Mouse (Mus musculus) right cerebral cortex, postnatal 36 days (tissue): ENCODE measurements around the gene Scube2.

Experiments
- DNase-seq, 2 experiments: peaks; one replicate each; pipeline ENCODE4 v3.0.0; 2022; ENCODE audit warnings: low spot score in 2 of 2, mixed read lengths in 1 of 2

Scube2 gene

DNA sequence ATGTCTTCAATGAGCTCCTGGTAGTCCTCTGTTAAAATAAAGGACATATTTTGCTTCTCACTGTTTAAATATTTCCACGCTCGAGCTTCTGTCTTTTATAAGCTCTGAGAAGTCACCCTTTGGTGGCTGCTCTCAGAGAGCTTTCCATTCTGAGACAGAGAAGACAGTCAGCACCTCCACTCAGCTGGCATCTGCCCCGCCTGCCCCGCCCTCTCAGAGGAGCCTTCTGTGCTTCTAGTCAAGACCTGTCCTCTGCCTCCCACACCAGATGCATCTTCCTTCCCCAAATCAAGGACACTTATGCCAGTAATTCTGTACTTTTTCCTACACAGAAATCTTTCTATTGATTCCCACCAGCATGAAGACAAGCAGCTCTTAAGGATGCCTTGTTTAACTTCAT, 64.9 kb downstream of the Scube2 start:
- DNase-seq = no peak

DNA sequence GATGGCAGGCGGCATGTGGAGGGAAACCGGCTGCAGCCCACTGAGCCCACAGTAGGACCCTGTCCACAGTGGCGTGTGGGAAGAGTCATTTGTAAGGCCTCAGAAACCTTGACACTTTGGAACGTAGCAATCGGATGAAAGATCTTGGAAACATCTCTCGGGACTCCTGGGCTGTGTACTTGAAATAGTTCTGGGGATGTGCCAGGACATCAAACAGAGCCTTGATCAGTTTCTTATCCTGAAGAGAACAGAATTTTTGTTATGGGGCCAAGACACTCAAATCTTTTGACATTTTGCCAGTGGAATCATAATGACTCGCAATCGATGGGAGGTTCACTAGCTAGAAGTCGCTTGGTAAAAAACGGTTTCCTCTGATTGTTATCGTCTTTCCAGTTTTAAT, 66.3 kb downstream of the Scube2 start:
- DNase-seq = no peak

DNA sequence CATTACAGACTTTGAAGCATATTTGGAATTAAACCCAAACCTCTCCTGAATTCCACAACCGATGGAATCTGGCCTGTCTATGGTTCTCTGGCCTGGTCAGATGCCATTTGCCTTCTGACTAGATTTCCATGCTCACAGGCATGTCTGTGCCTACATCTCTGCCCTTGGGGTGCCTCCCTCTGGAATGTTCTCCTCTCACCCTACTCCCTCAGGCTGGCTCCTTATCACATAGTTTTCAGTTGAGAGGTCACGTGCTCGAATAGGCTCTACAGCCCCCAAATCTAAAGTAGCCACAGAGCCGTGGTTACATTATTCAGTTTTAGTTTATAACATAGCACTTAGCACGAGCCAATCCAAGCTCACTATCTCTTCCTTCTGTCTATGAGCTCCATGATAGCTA, 69.9 kb downstream of the Scube2 start:
- DNase-seq = no peak

DNA sequence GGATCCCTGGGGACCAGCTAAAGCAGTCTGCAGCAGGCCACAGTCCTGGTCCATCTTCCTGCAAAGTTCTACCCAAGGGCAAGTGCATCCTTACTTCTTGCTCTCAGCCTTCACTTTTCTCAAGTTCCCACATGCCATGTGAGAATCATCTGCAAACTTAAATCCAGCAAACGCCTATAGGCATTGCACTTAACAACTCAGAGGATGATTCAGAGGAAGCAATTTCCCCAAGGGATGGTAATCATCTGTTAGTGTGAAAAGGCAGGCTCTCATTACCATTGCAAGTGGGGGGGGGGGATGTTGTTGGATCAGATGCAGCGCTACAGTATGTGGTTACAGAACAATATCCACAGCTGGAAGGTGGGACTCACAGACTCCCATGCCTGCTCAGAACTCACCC, 70.9 kb downstream of the Scube2 start:
- DNase-seq = no peak

DNA sequence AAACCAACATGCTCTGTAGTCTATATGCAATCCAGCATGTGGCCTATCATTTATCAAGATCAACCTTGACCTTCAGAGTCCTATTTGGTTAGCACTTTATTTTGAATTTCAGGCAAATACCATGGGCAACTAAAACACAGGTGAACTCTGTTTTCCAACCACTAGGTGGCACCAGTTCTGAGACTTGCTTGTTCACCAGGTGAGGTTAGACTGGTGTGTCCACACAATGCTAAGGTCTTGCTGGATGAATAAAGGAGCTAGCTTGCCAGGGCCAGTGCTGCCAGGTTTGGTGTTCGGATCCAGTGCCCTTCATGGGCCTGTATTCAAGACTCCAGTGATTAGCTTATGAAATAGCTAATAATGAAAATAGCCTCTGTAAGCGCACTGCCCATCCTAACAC, 72.7 kb downstream of the Scube2 start:
- DNase-seq = no peak

DNA sequence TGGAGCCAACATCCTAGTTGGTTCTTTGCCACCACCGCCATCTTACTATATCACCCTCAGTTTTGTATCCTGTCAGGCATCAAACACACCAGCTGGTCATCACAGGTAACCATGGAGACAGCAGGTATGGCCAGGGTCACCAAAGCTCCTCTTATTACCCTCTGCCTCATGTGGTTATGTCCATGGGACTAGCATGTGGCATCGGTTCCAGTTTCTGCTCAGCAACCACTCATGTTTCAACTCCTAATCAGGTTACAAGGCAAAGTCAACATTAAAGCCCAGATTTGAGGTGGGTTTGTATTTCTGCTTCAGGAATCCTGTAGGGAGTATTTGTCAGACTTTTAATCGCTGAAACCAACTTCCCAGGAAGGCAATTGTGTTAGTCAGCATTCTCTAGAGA, 74.7 kb downstream of the Scube2 start:
- no peak for DNase-seq

DNA sequence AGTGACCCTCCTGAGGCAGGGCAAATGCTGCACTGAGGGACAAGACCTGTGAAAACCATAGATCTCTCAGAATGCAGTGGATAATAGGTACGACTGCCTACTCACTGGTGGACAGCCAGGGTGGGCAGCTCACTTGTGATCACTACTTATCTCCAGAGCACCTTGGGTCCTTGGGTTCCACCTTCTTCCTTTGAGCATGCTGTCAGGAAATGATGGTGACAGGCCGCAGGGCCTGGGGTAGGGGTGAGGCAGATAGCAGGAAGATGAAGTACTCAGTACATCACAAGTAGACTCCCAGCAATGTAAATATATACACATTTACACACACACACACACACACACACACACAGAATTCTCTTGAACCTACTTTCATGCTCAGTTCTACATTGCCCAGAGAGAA, 77.6 kb downstream of the Scube2 start:
- DNase-seq = no peak

DNA sequence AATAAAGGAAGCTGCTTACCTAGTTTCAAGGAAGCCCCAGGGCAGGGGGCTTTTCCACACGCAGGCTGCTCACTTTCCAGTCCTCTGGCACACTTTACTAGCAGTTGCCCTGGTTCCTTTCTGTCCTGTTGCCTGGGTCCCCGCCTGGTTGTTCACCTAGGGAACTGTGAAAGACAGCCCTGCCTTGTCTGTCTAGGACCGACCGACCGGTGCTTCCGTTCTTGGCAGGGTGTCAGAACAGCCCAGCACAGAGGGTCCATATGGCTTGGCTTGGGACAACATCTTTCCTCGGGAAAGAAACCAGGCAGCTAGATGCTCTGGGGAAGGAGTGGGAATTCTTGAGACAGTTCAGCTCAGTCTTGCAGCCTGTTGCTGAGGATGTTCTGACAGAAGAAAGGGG, 82.2 kb downstream of the Scube2 start:
- no peak for DNase-seq

DNA sequence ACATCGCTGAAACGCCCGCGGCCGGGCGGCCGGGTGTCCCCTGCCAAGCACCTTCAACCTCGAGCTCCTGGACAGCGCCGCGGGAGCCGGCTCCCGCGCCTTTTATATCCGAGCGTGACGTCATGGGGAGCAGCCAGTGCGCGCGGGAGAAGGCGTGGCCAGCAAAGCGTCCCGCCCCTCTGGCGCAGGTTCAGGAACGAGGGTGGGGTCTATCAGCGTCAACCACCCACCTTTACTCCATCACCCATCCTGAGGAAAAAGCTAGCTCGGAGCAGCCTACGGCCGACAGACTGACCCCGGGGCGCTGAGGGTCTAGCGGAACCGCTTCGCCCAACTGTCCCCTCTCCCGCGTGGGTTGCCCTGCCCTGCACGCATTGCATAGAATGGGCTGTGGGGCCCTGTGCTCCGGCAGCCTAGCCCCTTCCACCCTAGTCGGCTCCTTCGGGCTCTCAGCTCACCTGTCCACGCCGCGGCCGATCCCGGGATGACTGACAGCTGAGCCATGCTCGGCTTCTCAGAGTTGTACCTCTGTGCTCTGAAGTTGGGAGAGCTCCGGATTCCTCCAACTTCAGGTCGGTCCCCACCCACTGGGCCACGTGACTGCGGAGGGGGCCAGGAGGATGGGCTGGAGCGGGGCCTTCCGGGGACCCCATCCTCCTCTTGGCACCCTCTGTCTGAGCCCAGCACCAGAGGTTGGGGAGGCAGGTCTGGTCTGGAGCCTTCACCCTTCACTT, 83.8 kb downstream of the Scube2 start, which contains the start of gene Nrip3:
Nrip3 (minus strand) TSS at position 556 of the 734 bp plus-strand sequence.
- DNase-seq = peak; percentile 58 to 76

DNA sequence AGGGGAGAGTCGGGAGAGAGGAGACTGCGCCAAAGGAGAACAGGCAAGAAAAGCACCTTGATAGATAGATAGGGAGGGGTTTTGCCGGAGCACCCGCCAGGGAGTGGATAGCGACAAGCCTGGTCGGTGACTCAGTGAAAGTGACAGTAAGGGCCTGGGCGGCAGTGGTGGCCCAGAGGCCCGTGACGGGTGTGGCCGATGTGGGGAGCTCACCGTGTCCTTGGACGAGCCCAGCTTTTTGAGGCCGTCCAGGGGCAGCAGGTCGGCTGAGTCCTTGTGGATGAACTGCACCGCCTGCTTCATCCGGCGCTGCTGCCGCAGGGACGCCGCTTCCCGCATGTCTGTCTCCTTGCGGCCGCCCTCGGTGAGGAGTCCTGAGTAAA, 84.4 kb downstream of the Scube2 start:
- DNase-seq = no peak

DNA sequence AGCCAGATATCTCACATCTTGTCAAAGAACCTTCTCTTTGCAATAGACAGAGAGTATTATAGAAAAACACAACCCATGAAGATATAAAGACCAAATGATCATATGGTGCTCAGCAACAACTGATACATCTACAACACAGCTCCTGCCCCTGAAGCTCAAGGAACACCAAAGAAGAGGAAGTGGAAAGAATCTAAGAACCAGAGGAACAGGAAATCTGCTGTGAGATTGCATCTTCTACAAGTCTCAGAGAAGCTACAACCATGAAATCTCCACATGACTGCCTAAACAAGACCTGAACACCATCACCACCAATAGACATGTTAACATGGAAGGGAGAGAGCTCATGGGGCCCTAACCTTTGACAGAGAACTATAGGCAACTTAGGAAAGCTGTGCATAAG, 93.2 kb downstream of the Scube2 start:
- DNase-seq = no peak

DNA sequence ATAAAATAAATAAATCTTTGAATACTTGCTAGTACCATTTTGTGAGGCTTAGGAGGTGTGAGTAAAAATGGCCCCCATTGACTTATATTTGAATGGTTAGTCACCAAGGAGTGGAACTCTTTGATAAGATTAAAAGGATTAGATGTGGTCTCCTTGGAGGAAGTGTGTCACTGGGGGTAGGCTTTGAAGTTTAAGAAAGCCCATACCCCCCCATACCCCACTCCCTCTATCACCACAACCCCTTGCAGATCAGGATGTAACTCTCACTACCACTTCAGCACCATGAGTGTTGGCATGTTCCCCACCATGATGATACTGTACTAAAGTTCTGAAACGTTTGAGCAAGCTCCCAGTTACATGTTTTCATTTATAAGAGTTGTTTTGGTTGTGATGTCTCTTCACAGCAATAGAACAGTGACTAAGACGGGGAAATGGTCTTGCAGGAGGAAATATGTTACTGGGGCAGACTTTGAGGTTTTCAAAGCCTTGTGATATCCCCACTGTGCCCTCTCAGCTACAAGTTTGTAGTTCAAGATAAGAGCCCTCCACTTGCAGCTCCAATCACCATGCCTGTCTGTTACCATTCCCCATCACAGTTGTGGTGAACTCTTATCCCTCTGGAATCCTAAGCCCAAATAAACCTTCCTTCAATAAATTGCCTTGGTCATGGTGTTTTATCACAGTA, 96.6 kb downstream of the Scube2 start:
- no peak for DNase-seq

DNA sequence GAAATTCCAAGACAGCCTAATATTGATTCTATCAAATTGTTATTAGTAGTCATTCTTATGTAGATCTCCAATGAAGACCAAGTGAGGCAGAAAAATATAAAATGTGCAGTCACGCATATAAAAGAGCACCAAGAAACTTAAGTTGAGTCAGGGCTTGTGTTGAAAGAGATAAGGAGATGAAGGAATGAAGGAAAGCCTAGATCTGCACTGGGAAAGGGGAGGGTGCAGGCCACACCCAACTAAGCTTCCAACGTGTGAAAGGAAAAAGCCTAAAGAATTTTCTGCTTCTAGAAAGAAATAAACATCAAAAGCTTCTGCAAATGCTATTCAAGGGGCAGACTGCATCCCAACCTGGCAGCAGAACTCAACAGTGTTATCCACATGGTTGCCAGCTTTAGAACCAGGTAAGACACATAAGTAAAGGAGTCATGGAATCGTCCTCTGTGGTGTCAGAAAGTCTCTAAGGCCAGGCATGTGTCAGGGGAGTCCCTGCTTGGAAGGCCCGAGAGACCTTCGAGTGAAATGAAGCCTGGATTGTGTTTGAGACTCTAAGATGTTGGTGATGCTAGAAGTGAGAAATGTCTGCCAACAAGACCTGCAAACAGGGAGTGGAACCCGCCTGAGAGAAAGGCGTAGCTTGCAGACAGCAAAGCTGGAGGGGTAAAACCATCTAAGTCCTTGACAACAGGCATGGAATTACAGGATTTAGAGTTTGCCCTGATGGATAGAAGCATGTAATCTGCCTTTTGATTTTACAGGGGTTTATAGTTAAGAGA, 97.7 kb downstream of the Scube2 start:
- DNase-seq = no peak

DNA sequence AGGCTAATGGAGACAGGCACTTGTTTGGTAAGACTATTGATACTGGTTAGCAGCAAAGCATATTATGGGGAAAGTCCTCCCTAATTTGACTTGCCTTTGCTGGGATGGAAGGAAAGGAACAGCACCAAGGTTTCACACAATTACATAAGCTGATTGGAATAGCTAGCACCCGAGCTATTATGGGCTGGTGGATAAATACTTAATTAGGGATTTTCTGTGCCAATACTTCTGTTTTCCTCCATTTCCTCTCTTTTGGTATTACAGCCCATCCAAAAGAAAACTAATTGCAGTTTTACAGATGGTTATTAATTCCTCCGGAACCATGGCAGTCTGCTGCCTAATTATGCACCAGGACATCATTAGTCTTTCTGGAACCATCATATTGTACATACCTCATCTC, 101.5 kb downstream of the Scube2 start:
- no peak for DNase-seq

DNA sequence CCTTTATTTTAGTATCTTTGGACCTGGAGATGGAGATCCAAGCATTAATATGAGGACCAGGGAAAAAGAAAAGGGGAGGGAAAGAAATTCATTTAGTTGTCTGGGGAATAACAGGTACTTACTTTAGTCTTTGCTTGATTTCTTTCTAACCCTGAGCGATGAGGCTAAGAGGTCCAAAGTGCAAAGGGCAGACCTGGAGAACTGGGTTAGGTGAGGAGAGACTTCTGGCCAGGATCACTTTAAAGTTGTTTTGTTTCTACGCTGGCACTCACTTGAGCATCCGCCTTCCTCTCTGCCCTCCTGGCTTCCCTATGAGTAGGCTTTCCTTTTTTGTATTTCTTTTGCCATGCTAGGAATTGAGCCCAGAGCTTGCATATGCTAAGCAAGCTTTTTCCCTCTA, 109.2 kb downstream of the Scube2 start:
- DNase-seq = no peak

DNA sequence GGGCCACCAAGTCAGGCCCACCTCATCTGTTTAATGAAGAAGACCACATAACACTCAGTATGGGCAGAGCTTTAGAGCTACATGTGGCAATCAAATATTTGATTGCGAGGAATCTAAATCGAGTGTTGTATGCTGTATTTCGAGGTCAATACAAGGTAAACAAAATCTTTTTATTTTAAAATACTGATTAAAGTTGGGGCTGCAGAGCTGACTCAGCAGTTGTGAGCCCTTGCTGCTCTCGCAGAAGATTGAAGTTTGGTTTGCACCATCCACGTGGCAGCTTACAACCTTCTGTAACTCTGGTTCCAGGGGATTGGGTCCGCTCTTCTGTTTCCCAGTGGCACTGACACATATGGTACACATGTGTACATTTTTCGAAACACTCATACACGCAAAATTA, 111.4 kb downstream of the Scube2 start:
- DNase-seq = no peak

DNA sequence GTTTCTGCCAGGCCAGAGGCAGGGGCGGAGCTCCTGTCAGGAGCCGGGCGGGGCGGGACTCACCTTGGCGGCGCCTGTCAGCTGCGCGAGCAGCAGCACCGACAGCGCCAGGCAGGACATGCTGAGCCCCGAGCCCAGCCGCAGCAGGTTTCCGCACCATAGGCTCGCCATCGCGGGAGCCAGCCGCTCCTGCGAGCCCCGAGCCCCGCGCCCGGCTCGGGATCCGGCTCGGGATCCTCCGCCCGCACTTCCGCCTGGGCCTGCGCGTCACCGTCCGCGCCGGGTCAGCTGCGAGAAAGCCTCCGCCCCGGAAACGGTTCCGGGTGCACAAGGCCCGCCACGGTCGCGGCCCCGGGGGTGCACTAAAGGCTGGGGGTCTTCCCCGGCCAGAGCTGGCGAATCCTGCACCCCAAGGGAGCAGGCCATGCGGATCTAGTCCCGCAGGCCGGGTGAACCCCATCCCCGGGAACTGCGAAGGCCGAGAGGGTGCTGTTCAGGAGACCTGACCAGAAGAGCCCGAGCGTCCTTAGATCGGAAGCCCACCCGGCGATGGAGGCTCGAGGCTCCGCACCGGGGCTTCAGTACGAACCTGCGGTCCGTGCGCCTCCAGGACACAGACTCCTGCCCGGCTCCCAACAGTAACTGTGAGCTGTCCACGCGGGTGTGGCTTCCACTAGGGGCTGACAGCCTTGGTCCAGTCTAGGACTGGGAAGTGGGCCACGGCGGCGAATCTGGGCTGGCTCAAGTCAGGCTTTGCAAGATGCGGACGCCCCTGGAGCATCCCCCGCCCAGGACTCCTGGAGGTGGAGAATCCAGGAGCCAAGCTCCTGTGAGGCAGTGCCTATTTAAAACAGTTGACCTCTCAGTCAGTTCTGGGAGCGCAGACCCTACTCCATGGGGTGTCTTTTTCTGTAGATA, 113.2 kb downstream of the Scube2 start, which contains the start of gene Tmem9b:
Tmem9b (minus strand) TSS at position 868 of the 918 bp plus-strand sequence.
- DNase-seq = peak; percentile 68 to 79

DNA sequence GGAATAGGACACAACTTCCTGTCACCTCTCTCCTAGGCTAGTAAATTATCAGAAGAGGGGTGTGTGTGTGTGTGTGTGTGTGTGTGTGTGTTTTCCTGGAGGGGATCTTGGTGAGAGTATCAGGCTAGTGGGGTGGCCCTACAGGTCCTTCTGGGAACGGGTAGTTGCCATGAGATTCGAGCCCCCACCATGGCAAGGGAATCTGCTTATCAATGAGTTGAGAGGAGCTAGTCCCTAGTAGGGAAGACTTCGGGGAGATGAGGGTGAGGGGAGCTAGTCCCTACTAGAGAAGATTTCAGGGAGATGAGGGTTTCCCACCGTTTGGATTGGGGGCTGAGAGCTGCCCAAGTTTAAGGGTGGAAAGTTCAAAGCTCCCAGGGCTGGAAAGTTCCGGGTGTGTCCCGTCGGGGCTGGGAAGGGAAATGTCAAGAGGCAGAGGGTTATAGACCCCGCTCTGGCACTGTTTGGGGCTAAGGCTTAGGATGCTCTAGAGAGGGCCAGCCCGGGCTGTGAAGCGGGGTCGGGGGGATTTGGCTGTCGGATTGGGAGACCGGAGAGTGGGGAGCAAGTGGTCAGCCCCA, 114.0 kb downstream of the Scube2 start:
- DNase-seq = no peak
